Mouse (Mus musculus) lung, embryonic 16.5 days (tissue): ENCODE results near the gene Pygm. TPM values are rescaled to one million over a fixed set of nuclear protein-coding genes. Genes with fewer than 3 reads are reported as not detected.

Experiments
- ATAC-seq: fragments of 200-750 bp; cut with Nextera tagmentation; 2 replicates; pipeline ENCODE4 v1.8.0; 2017; ENCODE audit warnings: low read depth, mild to moderate bottlenecking, moderate library complexity
- H3K27ac ChIP-seq: fragments of 300-500 bp; sonication (generic); 2 replicates; pipeline ENCODE4 v1.5.1; 2014; ENCODE audit warnings: mild to moderate bottlenecking, control low read depth, low read length
- H3K27me3 ChIP-seq: fragments of 300-500 bp; sonication (generic); 2 replicates; pipeline ENCODE4 v1.6.1; 2014; ENCODE audit warnings: low read depth, low read length, mixed read lengths; ENCODE audit not compliant: control insufficient read depth, insufficient read depth
- H3K36me3 ChIP-seq: fragments of 300-500 bp; sonication (generic); 2 replicates; pipeline ENCODE4 v1.6.1; 2014; ENCODE audit warnings: low read length; ENCODE audit not compliant: control insufficient read depth, insufficient read depth
- H3K4me1 ChIP-seq: fragments of 300-500 bp; sonication (generic); replicated peaks from 2 replicates; pipeline ENCODE4 v1.6.1; 2014; ENCODE audit warnings: low read length, mixed read lengths; ENCODE audit not compliant: control insufficient read depth, insufficient read depth
- H3K4me2 ChIP-seq: fragments of 300-500 bp; sonication (generic); 2 replicates; pipeline ENCODE4 v1.6.1; 2014; ENCODE audit warnings: low read depth, low read length, control low read depth
- H3K4me3 ChIP-seq: fragments of 300-500 bp; sonication (generic); 2 replicates; pipeline ENCODE4 v1.5.1; 2014; ENCODE audit warnings: mild to moderate bottlenecking, low read length, control low read depth
- H3K9ac ChIP-seq: fragments of 300-500 bp; sonication (generic); 2 replicates; pipeline ENCODE4 v1.6.1; 2014; ENCODE audit warnings: low read length, control low read depth
- H3K9me3 ChIP-seq: fragments of 300-500 bp; sonication (generic); 2 replicates; pipeline ENCODE4 v1.6.1; 2016; ENCODE audit warnings: low read length; ENCODE audit not compliant: control insufficient read depth
- WGBS: fragments of 180-500 bp; shearing (Covaris S2); extraction: QIAGEN DNeasy Blood & Tissue Kit; methylation state at CpG from one replicate; pipeline ENCODE4 v1.1.7; 2014; 5-methylcytosine and 5-hydroxymethylcytosine counted together
- polyA plus RNA-seq: library from polyadenylated mRNA; unstranded; fragments of >200 nt; fragmentation: Nextera tagmentation; extraction: Ambion mirVana; gene quantifications from 2 replicates; pipeline ENCODE4 v1.2.1, GENCODE M21; 2015

Gene Pygm
- polyA plus RNA-seq, 1 experiment from 2014 or later, result 28.6 TPM

- H3K9me3 ChIP-seq, result no peaks in the 10 kb centered on the region
- peaks cover 12% of the 10 kb centered on the region for H3K27me3 ChIP-seq
- under 1% methylated on average over 64 of the region's 87 CpGs for WGBS
- no peaks in the 10 kb centered on the region for H3K36me3 ChIP-seq
- H3K4me1 ChIP-seq, result peaks cover 26% of the 10 kb centered on the region
- ATAC-seq, result peak; percentile 31
- peak within 1 kb of the TSS; percentile 74 for H3K27ac ChIP-seq
- peak within 1 kb of the TSS; percentile 100 for H3K4me2 ChIP-seq
- H3K4me3 ChIP-seq, result peak within 1 kb of the TSS; percentile 73
- H3K9ac ChIP-seq, result peak within 1 kb of the TSS; percentile 73
These were observed 15.3 kb downstream of the Pygm start, which contains the start of gene Rasgrp2 for GRCm38 (mm10) chr19:6399285-6400095. TSS of gene Rasgrp2 (plus strand) at chr19:6399340.

GRCm38 (mm10) chr19:6400096-6401086, 16.2 kb downstream of the Pygm start:
- Histone ChIP-seq H3K9me3 (no peaks in the 10 kb centered on the region), H3K27me3 (peaks cover 12% of the 10 kb centered on the region), H3K4me3 (peak overlapping the region; percentile 73), H3K36me3 (no peaks in the 10 kb centered on the region), H3K9ac (peak overlapping the region; percentile 73), H3K4me2 (peak overlapping the region; percentile 100), H3K27ac (peak overlapping the region; percentile 74), H3K4me1 (peaks cover 26% of the 10 kb centered on the region)
- ATAC-seq, result no peak; the same call in 1 of the 2 replicates
- 2% methylated on average over 29 of the region's 29 CpGs for WGBS

- ATAC-seq, result peak; percentile 68
- Histone ChIP-seq H3K4me1 (peaks cover 26% of the 10 kb centered on the region), H3K4me2 (peak overlapping the region; percentile 100), H3K36me3 (no peaks in the 10 kb centered on the region), H3K4me3 (peak overlapping the region; percentile 73), H3K9ac (peak overlapping the region; percentile 68), H3K27me3 (peaks cover 12% of the 10 kb centered on the region), H3K9me3 (no peaks in the 10 kb centered on the region), H3K27ac (peak overlapping the region; percentile 52)
- 0% methylated on average over 32 of the region's 32 CpGs for WGBS
These were observed 17.1 kb downstream of the Pygm start for GRCm38 (mm10) chr19:6401131-6401815.

GRCm38 (mm10) chr19:6401951-6402350, 17.8 kb downstream of the Pygm start:
- 2% methylated on average over 9 of the region's 9 CpGs for WGBS
- H3K9me3 ChIP-seq, result no peaks in the 10 kb centered on the region
- peaks cover 26% of the 10 kb centered on the region for H3K4me1 ChIP-seq
- peak overlapping the region; percentile 52; the same call in 1 of the 2 replicates for H3K27ac ChIP-seq
- ATAC-seq, result peak; percentile 8
- peaks cover 12% of the 10 kb centered on the region for H3K27me3 ChIP-seq
- peak overlapping the region; percentile 100 for H3K4me2 ChIP-seq
- H3K36me3 ChIP-seq, result no peaks in the 10 kb centered on the region
- H3K9ac ChIP-seq, result peak overlapping the region; percentile 68
- H3K4me3 ChIP-seq, result peak overlapping the region; percentile 73

GRCm38 (mm10) chr19:6403869-6404268, 19.7 kb downstream of the Pygm start:
- Histone ChIP-seq H3K27me3 (peaks cover 12% of the 10 kb centered on the region), H3K9me3 (no peaks in the 10 kb centered on the region), H3K4me1 (peaks cover 26% of the 10 kb centered on the region), H3K4me3 (no peak overlapping the region), H3K4me2 (no peak overlapping the region), H3K27ac (no peak overlapping the region), H3K9ac (no peak overlapping the region), H3K36me3 (no peaks in the 10 kb centered on the region)
- 77% methylated on average over 10 of the region's 10 CpGs for WGBS
- no peak for ATAC-seq

GRCm38 (mm10) chr19:6405433-6405832, 21.2 kb downstream of the Pygm start:
- no peak overlapping the region for H3K9ac ChIP-seq
- no peak overlapping the region for H3K4me3 ChIP-seq
- no peak overlapping the region for H3K4me2 ChIP-seq
- H3K27ac ChIP-seq, result no peak overlapping the region
- H3K36me3 ChIP-seq, result no peaks in the 10 kb centered on the region
- ATAC-seq, result no peak
- WGBS, result 74% methylated on average over 10 of the region's 10 CpGs
- peaks cover 12% of the 10 kb centered on the region for H3K27me3 ChIP-seq
- no peaks in the 10 kb centered on the region for H3K9me3 ChIP-seq
- peaks cover 15% of the 10 kb centered on the region for H3K4me1 ChIP-seq

- Histone ChIP-seq H3K9ac (no peak overlapping the region), H3K27me3 (peaks cover 3% of the 10 kb centered on the region; the same call in 1 of the 2 replicates), H3K27ac (no peak overlapping the region), H3K9me3 (no peaks in the 10 kb centered on the region), H3K36me3 (no peaks in the 10 kb centered on the region), H3K4me3 (no peak overlapping the region), H3K4me2 (no peak overlapping the region), H3K4me1 (peaks cover 2% of the 10 kb centered on the region)
- 80% methylated on average over 8 of the region's 8 CpGs for WGBS
- no peak for ATAC-seq
These were observed 22.9 kb downstream of the Pygm start for GRCm38 (mm10) chr19:6407109-6407508.

GRCm38 (mm10) chr19:6407816-6408510, 23.8 kb downstream of the Pygm start:
- no peaks in the 10 kb centered on the region for H3K36me3 ChIP-seq
- no peak overlapping the region for H3K9ac ChIP-seq
- H3K4me2 ChIP-seq, result no peak overlapping the region
- no peak for ATAC-seq
- no peaks in the 10 kb centered on the region for H3K4me1 ChIP-seq
- no peak overlapping the region for H3K27ac ChIP-seq
- no peaks in the 10 kb centered on the region for H3K9me3 ChIP-seq
- no peak overlapping the region for H3K4me3 ChIP-seq
- H3K27me3 ChIP-seq, result peaks cover under 1% of the 10 kb centered on the region; the same call in 1 of the 2 replicates
- WGBS, result 53% methylated on average over 16 of the region's 16 CpGs
